Mouse (Mus musculus) bone marrow, adult 2 months (tissue): ENCODE measurements around the gene Zfp2. TPM values are rescaled to one million over a fixed set of nuclear protein-coding genes. Genes with fewer than 3 reads are reported as not detected.

ENCODE experiments used
- H3K27ac ChIP-seq: fragments of 200-500 bp; 2 replicates; pipeline ENCODE4 v1.5.1; 2012; ENCODE audit warnings: low read depth, mild to moderate bottlenecking, control low read depth, inconsistent platforms, low read length; ENCODE audit not compliant: control insufficient read depth, poor library complexity, insufficient read depth
- H3K4me1 ChIP-seq: fragments of 200-500 bp; 2 replicates; pipeline ENCODE4 v1.6.1; 2011; ENCODE audit warnings: low read length; ENCODE audit not compliant: control insufficient read depth, insufficient read depth
- H3K4me3 ChIP-seq: fragments of 200-500 bp; replicated peaks from 2 replicates; pipeline ENCODE3; 2011; ENCODE audit warnings: mild to moderate bottlenecking, low read depth, low read length, control low read depth; ENCODE audit not compliant: control insufficient read depth
- CTCF ChIP-seq: fragments of 200-500 bp; IDR thresholded peaks from 2 replicates; pipeline ENCODE4 v1.5.1; 2011; ENCODE audit warnings: low read length, control low read depth; ENCODE audit not compliant: control insufficient read depth, insufficient read depth
- POLR2A ChIP-seq: fragments of 200-500 bp; IDR thresholded peaks from 2 replicates; pipeline ENCODE4 v1.6.1; 2011; ENCODE audit warnings: low read depth, mild to moderate bottlenecking, control low read depth, low read length, borderline replicate concordance; ENCODE audit not compliant: control insufficient read depth
- WGBS: fragments of 180-500 bp; shearing (Covaris S2); methylation state at CpG from one replicate; pipeline ENCODE4 v1.1.7; 2018; 5-methylcytosine and 5-hydroxymethylcytosine counted together
- polyA plus RNA-seq: library from polyadenylated mRNA; stranded (reverse); fragments of >200 nt; gene quantifications from 2 replicates; pipeline ENCODE4 v1.2.4, GENCODE M21; 2011; ENCODE audit warnings: low replicate concordance; ENCODE audit not compliant: missing spikeins, insufficient read depth, insufficient read length

The Zfp2 gene
- polyA plus RNA-seq, 1 experiment, result 0.55 TPM

DNA sequence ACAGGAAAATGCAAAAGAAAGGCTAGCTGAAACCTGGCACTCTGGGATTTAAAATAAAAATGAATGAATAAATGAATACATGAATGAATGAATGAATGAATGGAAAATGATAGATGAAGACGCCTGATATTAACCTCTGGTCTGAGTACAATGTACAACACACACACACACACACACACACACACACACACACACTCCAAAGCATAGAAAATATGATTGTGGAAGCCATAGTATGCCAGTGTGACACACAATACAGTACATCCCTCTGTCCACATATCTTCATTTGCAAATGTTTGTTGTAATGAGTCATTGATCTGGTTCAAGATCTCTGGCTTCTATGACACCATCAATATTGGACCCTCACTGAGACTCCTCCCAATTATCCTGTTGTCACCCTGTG, 16.1 kb upstream of the Zfp2 start:
- WGBS, result 59% methylated on average over 1 of the region's 1 CpGs
- Histone ChIP-seq H3K4me3 (no peak overlapping the region), H3K4me1 (no peaks in the 10 kb centered on the region; the same call in 1 of the 2 replicates), H3K27ac (no peak overlapping the region)
- no peak for TF ChIP-seq CTCF
- TF ChIP-seq POLR2A, result no peak

DNA sequence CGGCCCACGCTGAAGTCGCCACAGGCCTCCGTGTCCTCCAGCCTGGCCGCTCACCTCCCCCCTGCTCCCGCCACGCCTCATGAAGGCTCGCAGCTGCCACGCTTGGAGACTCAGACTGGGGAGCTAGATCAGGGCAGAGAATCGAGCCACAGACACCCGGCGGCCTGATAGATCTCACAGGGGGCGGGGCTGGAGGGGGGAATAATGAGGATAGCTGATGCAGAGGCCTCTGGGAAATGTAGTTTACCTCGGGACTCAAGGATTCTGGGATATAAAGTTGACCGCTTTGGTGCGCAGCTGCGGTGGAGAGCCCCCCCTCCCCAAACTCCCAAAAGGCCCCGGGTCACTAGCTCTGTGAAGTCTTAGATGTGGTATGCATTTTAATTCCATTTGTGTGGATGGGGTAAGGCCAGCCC, 15.5 kb upstream of the Zfp2 start, which contains the start of gene Zfp354b:
Gene Zfp354b, minus strand, starts transcription at position 183 of the 416 bp plus-strand sequence.
- H3K27ac ChIP-seq, result peak within 1 kb of the TSS; percentile 27; the same call in 1 of the 2 replicates
- H3K4me3 ChIP-seq, result peak within 1 kb of the TSS; percentile 59
- under 1% methylated on average over 18 of the region's 18 CpGs for WGBS
- no peaks in the 10 kb centered on the region; the same call in 1 of the 2 replicates for H3K4me1 ChIP-seq
- TF ChIP-seq POLR2A, result no peak
- TF ChIP-seq CTCF, result no peak

DNA sequence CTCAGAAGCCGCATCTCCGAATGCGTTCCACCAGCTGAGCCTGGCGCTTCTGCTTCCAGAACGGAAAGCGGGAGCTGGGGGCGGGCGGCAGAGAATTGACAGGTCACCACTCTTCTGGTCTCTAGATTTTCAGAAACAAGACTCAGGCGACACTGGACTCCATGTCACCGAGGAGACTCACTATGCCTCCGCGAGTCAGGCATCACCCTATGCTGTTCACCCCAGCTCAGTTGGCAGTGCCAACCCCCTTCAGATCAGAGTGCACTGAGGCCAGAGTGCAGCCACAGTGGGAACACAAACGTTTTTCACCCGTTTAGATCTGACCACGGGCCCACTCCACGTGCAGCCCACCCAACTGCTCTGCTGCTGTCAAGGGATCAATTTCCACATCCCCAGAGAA, 15.1 kb upstream of the Zfp2 start:
- H3K4me1 ChIP-seq, result no peaks in the 10 kb centered on the region; the same call in 1 of the 2 replicates
- peak overlapping the region; percentile 59 for H3K4me3 ChIP-seq
- under 1% methylated on average over 16 of the region's 16 CpGs for WGBS
- peak overlapping the region; percentile 27; the same call in 1 of the 2 replicates for H3K27ac ChIP-seq
- TF ChIP-seq CTCF, result no peak
- no peak for TF ChIP-seq POLR2A

DNA sequence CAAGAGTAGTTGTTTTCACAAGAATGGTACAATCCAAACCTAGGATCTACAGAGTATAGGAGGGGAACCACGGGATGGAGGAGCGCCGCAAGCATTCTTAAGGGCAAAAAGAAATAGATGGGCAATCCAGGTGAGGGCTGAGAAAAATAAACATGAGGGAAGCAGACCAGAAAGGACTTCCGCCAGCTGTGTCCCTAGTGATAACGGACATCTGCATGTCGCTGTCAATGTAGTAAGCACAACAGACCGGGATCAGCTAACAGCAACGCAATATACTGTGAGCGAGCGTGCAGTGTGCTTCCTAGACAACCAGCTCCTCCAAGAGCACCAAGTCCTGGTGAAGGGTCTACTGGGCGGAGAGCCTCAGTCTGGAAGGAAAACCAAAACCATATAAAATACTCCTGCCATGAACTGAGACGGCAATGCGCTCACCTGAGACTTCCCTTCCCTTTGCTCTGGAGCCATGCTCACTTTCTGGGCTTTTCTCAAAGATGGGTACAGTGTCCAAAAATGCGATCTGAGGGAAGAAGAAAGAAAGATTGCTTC, 14.6 kb upstream of the Zfp2 start:
- 16% methylated on average over 14 of the region's 14 CpGs for WGBS
- Histone ChIP-seq H3K27ac (no peak overlapping the region), H3K4me1 (no peaks in the 10 kb centered on the region; the same call in 1 of the 2 replicates), H3K4me3 (peak overlapping the region; percentile 43)
- TF ChIP-seq CTCF, result no peak
- TF ChIP-seq POLR2A, result no peak

DNA sequence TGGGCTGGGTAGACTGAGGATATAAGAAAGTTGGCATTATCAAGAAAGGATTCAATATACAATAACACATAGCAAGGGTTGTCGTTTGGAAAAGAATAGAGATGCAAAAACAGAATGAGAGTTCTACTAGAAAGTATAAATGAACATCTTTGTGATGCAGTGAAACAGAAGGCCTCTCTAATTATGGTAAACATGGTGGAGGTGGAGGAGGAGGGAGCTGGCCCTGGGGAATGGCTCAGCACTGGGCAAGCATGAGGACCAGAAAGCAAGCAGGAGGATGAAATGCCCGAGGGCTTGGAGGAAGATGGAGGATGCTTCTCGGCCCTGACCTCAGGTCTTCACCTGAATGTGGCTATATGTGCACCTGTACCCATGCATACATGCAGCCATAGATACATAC, 1.5 kb downstream of the Zfp2 start:
- TF ChIP-seq POLR2A (no peak), CTCF (no peak)

DNA sequence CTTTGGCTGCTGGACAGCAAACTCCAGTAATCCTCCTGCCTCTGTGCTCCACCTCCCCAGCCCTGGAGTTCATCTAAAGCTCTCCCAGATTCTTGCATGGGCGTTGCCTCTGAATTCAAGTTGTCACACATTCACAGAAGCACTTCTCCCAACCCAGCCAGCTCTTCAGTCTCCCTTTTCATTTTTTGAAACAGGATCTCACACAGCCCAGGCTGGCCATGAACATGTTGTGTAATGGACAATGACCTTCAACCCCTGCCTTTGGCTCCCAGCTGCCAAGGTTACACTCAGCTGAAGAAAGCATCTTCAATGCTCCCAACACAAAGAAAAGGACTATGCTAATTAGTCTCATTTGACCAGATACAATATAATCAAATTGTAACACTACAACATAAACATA, 2.7 kb downstream of the Zfp2 start:
- no peak for TF ChIP-seq POLR2A
- H3K4me1 ChIP-seq, result no peaks in the 10 kb centered on the region
- 76% methylated on average over 1 of the region's 1 CpGs for WGBS
- no peak overlapping the region for H3K27ac ChIP-seq
- H3K4me3 ChIP-seq, result no peak overlapping the region

More for the DNA sequence above, 1.5 kb downstream of the Zfp2 start:
- no peak overlapping the region for H3K27ac ChIP-seq
- no peaks in the 10 kb centered on the region for H3K4me1 ChIP-seq
- H3K4me3 ChIP-seq, result no peak overlapping the region
- 83% methylated on average over 3 of the region's 3 CpGs for WGBS

DNA sequence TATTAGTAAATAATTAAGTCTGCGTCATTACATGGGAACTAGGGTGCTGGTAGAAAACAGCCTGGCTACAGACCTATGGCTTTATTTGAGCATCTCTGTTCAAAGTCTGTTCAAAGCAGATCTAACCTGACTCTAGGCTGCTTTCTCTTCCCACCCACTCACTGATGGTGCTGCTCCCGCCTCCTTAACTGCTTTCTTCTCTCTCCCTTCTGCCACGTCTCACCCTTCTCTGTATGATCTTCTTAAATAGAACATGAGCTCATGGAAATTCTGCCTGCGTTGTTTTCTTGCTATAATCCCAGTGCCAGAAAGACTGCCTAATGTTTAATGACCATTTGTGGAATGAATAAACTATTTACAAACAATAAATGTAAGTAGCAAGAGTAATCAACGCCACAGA, 7.8 kb downstream of the Zfp2 start:
- TF ChIP-seq CTCF (no peak), POLR2A (no peak)
- 90% methylated on average over 5 of the region's 5 CpGs for WGBS
- H3K27ac ChIP-seq, result no peak overlapping the region

DNA sequence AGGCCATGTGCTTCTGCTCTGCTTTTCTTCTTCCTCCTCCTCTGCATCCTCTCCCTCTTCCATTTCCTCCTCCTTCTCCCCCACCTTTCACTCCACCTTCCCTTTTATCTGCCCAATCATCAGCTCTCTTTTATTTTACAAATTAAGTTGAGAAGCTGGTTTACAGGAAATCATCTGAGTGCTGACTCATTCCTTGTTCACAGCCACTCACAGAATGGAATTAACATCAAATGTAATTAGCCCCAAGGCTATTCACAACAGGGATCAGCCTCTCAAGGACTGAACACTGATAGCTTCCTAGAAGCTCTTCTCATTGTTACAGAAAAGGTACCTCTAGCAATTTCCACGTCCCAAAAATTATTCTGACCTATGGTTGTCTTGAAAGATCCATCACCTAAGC, 18.6 kb downstream of the Zfp2 start:
- Histone ChIP-seq H3K4me3 (no peak overlapping the region), H3K27ac (no peak overlapping the region), H3K4me1 (no peaks in the 10 kb centered on the region)
- WGBS, result 80% methylated on average over 1 of the region's 1 CpGs
- TF ChIP-seq POLR2A (no peak), CTCF (no peak)

More for the DNA sequence above, 7.8 kb downstream of the Zfp2 start:
- Histone ChIP-seq H3K4me1 (no peaks in the 10 kb centered on the region), H3K4me3 (no peak overlapping the region)

DNA sequence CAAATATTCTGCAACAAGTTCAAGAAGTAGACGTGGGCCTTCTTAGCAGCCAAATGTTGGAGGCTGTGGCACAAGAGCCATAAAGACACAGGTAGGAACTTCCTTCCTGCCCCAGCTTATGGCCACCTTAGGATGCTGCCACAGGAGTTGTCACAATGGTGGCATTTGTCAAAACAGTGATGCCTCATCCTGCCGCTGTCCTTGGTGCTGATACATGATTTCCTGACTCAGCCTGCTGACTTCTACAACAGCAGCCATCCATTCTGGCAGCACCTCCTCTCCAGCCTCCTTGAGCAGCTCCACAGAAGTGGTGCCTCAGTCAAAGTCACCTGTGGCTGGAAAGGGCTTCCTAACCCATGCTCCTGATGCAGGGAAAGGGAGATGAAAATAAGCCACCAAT, 23.5 kb downstream of the Zfp2 start:
- H3K4me3 ChIP-seq, result no peak overlapping the region
- no peak overlapping the region for H3K27ac ChIP-seq
- H3K4me1 ChIP-seq, result no peaks in the 10 kb centered on the region
- no peak for TF ChIP-seq POLR2A
- no peak for TF ChIP-seq CTCF
- WGBS, result 57% methylated on average over 2 of the region's 2 CpGs
